Mouse (Mus musculus) brain, embryonic 18.5 days (tissue): Measurements from ENCODE around the gene Ism2.
"Not testable (repeated sequence)": the region's sequence is repeated elsewhere in the genome, so short reads cannot be mapped to it uniquely, and the experiment has no call there.

Experiments used
- DNase-seq: peaks from one replicate; pipeline ENCODE4 v3.0.0-alpha.2; 2012; ENCODE audit warnings: low read depth, low spot score

Ism2 gene

GRCm38 (mm10) chr12:87299657-87300440, at the start of gene Ism2:
TSS of gene Ism2 (minus strand) at chr12:87299705.
- no peak for DNase-seq

- DNase-seq = no peak
Observed at GRCm38 (mm10) chr12:87348029-87348428, 48.5 kb upstream of the Ism2 start.

DNA sequence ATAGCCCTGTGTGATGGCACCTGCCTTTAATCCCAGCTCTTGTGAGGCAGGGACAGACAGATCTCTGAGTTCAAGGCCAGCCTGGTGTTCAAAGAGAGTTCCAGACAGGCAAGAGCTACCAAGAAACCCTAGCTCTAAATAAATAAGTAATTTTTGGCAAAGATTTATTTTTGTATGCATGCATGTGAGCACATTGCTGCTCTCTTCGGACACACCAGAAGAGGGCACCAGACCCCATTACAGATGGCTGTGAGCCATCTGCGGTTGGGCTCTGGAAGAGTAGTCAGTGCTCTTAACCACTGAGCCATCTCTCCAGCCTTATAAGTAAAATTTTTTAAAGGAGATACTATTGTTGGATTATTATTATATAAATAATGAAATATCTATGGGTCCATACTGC, 48.0 kb upstream of the Ism2 start:
- DNase-seq = no peak

DNA sequence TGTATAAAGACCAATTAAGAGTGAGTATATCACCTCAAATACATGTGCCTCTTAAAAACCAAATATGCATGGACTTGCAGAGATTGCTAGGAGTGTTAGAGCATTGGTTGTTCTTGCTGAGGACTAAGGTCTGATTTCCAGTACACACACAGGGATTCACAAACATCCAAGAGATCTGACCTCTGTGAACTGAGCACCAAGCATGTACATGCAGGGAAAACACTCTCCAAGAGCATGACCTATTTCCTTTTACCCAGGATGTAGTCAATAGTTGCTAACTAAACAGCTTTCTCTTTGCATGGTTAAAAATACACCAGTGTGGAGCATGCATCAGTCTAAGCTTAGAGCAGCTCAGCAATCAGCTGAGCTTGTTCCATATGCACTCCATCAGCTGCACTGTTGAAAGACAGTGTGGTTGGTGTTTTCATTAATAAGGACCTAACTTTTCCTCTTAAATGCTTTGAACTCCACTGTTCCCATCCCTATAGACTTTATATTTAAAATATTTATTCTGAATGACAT, 43.6 kb upstream of the Ism2 start:
- no peak for DNase-seq

- DNase-seq = no peak
Observed at GRCm38 (mm10) chr12:87338082-87338481, 38.6 kb upstream of the Ism2 start.

GRCm38 (mm10) chr12:87334886-87335285, 35.4 kb upstream of the Ism2 start:
- DNase-seq = no peak

- DNase-seq = no peak
Observed at GRCm38 (mm10) chr12:87333794-87334193, 34.3 kb upstream of the Ism2 start.

DNA sequence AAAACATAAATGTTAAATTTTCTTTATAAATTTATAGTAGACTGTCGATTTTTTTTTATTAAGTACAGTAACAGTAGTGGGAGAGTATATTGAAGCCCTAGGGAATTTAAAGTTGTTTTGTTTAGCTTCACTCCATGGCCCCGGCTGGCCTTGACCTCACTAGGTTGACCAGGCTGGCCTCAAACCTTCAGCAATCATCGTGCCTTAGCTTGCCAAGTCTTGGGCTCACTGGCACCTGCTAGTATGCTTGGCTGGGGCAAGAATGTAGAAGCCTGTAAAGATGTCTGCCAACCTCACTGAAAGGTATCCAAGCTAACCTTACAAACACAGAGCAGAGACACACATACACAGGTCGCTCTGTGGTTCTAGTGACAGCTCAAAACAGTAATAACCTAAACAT, 33.0 kb upstream of the Ism2 start:
- DNase-seq = no peak

DNA sequence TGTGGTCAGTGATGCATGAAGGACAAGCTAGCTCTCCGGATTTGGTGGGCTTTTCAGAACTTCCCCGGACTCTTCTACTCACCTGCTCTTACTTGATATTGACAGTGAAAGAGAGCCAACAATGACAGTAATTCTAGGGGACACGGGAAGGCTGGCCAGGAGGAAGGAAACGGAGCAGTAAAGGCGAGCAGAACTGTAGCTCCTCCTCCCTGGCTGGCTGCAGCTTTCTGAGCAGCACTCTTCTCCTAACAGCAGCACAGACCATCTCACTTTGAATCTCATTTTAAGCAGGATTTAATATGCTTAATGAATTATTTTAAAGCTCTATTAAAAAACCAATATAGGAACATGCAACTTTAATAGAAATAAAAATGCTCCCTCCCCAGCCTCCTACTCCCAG, 32.4 kb upstream of the Ism2 start:
- no peak for DNase-seq

DNA sequence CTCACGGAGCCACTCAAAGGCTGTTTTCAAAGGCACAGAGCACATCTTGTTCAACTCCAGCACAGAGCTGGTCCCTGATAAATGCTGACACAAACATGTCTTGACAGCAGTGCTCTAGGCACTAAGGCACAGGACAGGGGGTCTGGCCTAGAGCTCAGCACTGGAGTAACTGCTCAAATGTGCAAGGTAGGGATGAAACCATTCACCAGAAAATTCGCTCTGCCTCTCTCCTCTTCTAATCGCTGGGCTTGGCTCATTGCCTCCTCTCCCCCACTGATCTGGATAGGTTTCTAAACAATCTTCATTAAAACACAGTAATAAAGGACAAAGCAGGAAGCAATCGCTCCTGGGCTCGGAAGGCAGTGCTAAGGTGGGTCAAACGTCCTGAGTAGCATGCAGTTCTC, 31.6 kb upstream of the Ism2 start:
- no peak for DNase-seq

GRCm38 (mm10) chr12:87330213-87330612, 30.7 kb upstream of the Ism2 start:
- no peak for DNase-seq

DNA sequence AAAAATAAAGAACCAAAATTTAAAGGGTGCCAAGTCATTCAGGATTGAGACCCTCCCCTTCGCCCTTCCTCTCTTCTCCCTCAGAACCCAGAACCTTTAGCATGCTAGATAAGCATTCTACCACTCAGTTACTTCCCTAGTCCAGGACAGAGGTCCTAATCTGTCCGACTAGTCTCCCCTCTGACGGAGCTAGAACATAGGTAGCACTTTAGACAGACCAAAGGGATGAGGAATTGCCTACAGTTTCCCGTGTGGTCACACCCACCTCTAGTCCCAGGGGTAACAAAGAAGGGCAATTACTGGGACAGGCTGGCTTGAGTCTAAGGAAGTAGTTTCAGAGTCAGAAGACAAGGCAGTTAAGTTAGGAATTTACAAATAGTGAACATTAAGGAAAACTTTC, 28.5 kb upstream of the Ism2 start:
- DNase-seq = no peak

DNA sequence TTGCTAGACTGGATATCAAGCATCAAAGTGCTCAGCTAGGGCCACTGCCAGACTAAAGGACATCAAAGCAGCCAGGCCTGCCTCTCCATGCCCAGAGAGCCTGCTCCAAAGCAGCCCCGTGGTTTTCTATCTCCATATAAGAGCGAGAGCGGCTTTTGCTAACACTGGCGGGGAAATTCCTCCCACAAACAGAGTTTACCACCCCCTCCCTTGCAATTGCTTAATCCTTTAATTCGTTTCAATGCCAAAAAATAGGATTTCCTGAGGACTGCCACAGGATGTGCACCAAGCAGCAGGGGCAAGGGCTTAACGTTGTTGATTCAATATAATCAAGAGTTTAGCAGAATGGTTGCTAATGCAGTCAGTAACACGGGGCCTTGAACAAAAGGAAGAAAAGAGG, 28.1 kb upstream of the Ism2 start:
- no peak for DNase-seq

- DNase-seq = no peak
Observed at GRCm38 (mm10) chr12:87325452-87325851, 25.9 kb upstream of the Ism2 start.

DNA sequence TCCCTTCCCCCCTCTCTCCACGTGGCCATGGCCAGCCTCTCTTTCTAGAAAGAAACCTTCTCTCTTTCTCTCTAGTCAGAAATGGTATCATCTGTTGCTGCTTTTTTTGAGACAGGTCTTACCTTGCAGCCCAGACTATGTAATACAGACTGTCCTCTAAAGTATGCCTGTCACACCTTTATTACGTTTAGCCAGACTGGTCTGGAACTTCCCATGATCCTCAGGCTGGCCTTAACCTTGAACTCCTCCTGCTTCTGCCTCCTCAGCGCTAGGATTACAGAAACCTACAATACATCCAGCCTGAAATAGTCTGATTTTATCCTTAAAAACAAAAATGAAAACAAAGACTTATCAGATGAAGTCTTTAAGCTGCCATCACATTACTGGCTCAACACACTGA, 19.7 kb upstream of the Ism2 start:
- no peak for DNase-seq

GRCm38 (mm10) chr12:87317951-87318350, 18.4 kb upstream of the Ism2 start:
- DNase-seq = no peak

GRCm38 (mm10) chr12:87313098-87313497, 13.6 kb upstream of the Ism2 start:
- no peak for DNase-seq

DNA sequence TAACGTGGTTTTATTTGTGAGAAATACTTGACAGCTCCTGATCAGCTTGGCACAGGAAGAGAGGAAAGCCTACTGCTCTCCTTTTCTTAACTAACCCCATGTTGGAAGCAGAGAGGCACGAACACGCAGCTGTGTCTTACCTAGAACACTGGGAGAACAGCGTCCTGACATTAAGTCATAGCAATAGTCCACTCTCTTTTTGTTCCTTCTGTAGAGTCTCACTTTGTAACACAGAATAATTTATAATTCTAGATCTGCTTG, 7.0 kb upstream of the Ism2 start:
- DNase-seq = not testable (repeated sequence)

GRCm38 (mm10) chr12:87305767-87306583, 6.5 kb upstream of the Ism2 start:
- DNase-seq = no peak

GRCm38 (mm10) chr12:87301189-87301588, 1.7 kb upstream of the Ism2 start:
- DNase-seq = no peak

DNA sequence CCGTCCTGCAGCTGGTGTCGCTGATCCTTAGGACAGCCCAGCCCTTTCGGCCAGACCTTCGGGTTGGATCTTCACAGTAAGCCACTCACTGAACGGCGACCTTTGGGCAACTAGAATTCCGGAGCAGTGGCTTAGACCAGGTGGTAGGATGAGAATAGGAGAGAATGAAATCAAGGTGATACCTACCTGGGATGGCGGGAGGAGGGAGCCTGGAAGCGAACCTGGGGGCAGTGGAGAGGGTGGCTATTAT, 861 bp upstream of the Ism2 start:
- no peak for DNase-seq

- no peak for DNase-seq
Observed at GRCm38 (mm10) chr12:87299037-87299656, 358 bp downstream of the Ism2 start.

DNA sequence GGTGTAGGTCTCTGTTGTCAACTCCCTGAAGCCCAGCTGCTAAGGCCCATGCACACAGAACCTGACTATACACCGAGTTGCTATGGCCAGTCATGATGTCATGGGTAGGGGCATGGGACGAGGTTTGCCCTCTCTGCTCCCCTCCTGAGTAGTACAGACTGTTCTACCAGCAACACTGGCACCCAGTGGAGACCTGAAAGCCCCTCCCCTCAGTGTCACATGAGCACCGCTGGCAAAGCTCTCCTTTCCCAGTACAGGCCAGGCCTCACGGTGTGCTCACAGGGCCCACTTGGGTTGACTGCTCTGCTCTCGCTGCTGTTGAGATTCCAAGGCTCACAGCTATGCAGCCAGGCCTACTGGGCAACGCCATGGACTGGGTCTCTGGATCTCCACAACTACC, 5.6 kb downstream of the Ism2 start:
- no peak for DNase-seq
